Mouse (Mus musculus) limb, embryonic 15.5 days (tissue): ENCODE results near the gene AC124108.1. TPM values are rescaled to one million over a fixed set of nuclear protein-coding genes. Genes with fewer than 3 reads are reported as not detected.

ENCODE experiments used
- ATAC-seq: fragments of 200-750 bp; cut with Nextera tagmentation; 2 replicates; pipeline ENCODE4 v1.8.0; 2017; ENCODE audit warnings: low read depth, moderate TSS enrichment; ENCODE audit not compliant: insufficient number of reproducible peaks, low FRiP score, low TSS enrichment
- H3K27ac ChIP-seq: fragments of 300-500 bp; sonication (generic); 2 replicates; pipeline ENCODE4 v1.5.1; 2015; ENCODE audit warnings: moderate library complexity, mild to moderate bottlenecking, inconsistent platforms
- H3K27me3 ChIP-seq: fragments of 300-500 bp; sonication (generic); 2 replicates; pipeline ENCODE4 v1.6.1; 2015; ENCODE audit warnings: inconsistent platforms
- H3K36me3 ChIP-seq: fragments of 300-500 bp; sonication (generic); 2 replicates; pipeline ENCODE4 v1.6.1; 2015; ENCODE audit warnings: inconsistent platforms
- H3K4me1 ChIP-seq: fragments of 300-500 bp; sonication (generic); 2 replicates; pipeline ENCODE4 v1.6.1; 2015; ENCODE audit warnings: inconsistent platforms
- H3K4me2 ChIP-seq: fragments of 300-500 bp; sonication (generic); 2 replicates; pipeline ENCODE4 v1.6.1; 2015; ENCODE audit warnings: mild to moderate bottlenecking, inconsistent platforms
- H3K4me3 ChIP-seq: fragments of 300-500 bp; sonication (generic); 2 replicates; pipeline ENCODE4 v1.5.1; 2015; ENCODE audit warnings: mild to moderate bottlenecking, inconsistent platforms
- H3K9ac ChIP-seq: fragments of 300-500 bp; sonication (generic); 2 replicates; pipeline ENCODE4 v1.6.1; 2015; ENCODE audit warnings: inconsistent platforms
- H3K9me3 ChIP-seq: fragments of 300-500 bp; sonication (generic); 2 replicates; pipeline ENCODE4 v1.6.1; 2016; ENCODE audit warnings: inconsistent platforms
- whole genome bisulfite sequencing: fragments of 180-500 bp; shearing (Covaris S2); methylation state at CpG from one replicate; pipeline ENCODE4 v1.1.7; 2015; 5-methylcytosine and 5-hydroxymethylcytosine counted together
- polyA plus RNA-seq: library from polyadenylated mRNA; unstranded; fragments of >200 nt; fragmentation: Nextera tagmentation; extraction: Ambion mirVana; gene quantifications from 2 replicates; pipeline ENCODE4 v1.2.1, GENCODE M21; 2015

Gene AC124108.1
- polyA plus RNA-seq, 1 experiment from 2014 or later = 0.12 TPM

- Histone ChIP-seq H3K9me3 (no peaks in the 10 kb centered on the region), H3K36me3 (no peaks in the 10 kb centered on the region), H3K4me2 (peak overlapping the region; percentile 47), H3K27me3 (peaks cover 13% of the 10 kb centered on the region; the same call in 1 of the 2 replicates), H3K4me1 (peaks cover 13% of the 10 kb centered on the region), H3K27ac (no peak overlapping the region), H3K9ac (0 out of 2 replicates have a peak overlapping the region, but pooled peaks have one; percentile 14), H3K4me3 (peak overlapping the region; percentile 18)
- WGBS = 6% methylated on average over 12 of the region's 12 CpGs
- no peak; the same call in 1 of the 2 replicates for ATAC-seq
These were observed 23.0 kb upstream of the AC124108.1 start for GRCm38 (mm10) chr1:132168115-132168767.

GRCm38 (mm10) chr1:132170698-132171097, 20.6 kb upstream of the AC124108.1 start:
- Histone ChIP-seq H3K9ac (no peak overlapping the region), H3K4me1 (peaks cover 8% of the 10 kb centered on the region)
- 37% methylated on average over 6 of the region's 6 CpGs for WGBS

GRCm38 (mm10) chr1:132171619-132172018, 19.6 kb upstream of the AC124108.1 start:
- WGBS = 6% methylated on average over 2 of the region's 2 CpGs
- no peak overlapping the region for H3K4me2 ChIP-seq
- peaks cover 8% of the 10 kb centered on the region for H3K4me1 ChIP-seq
- no peaks in the 10 kb centered on the region for H3K36me3 ChIP-seq
- H3K9ac ChIP-seq = no peak overlapping the region
- H3K4me3 ChIP-seq = no peak overlapping the region
- no peak for ATAC-seq
- H3K27me3 ChIP-seq = peaks cover 13% of the 10 kb centered on the region; the same call in 1 of the 2 replicates
- no peak overlapping the region for H3K27ac ChIP-seq
- no peaks in the 10 kb centered on the region for H3K9me3 ChIP-seq

More at GRCm38 (mm10) chr1:132170698-132171097, 20.6 kb upstream of the AC124108.1 start:
- Histone ChIP-seq H3K36me3 (no peaks in the 10 kb centered on the region), H3K9me3 (no peaks in the 10 kb centered on the region), H3K4me2 (no peak overlapping the region), H3K27ac (no peak overlapping the region), H3K27me3 (peaks cover 13% of the 10 kb centered on the region; the same call in 1 of the 2 replicates), H3K4me3 (no peak overlapping the region)
- no peak for ATAC-seq

- Histone ChIP-seq H3K27ac (no peak overlapping the region), H3K4me3 (no peak overlapping the region), H3K9me3 (no peaks in the 10 kb centered on the region), H3K4me2 (no peak overlapping the region), H3K27me3 (peaks cover 54% of the 10 kb centered on the region), H3K4me1 (peaks cover 16% of the 10 kb centered on the region), H3K36me3 (no peaks in the 10 kb centered on the region), H3K9ac (no peak overlapping the region)
- no peak for ATAC-seq
- 76% methylated on average over 4 of the region's 4 CpGs for WGBS
These were observed 5.0 kb upstream of the AC124108.1 start for GRCm38 (mm10) chr1:132186303-132186702.

GRCm38 (mm10) chr1:132188442-132189066, 2.7 kb upstream of the AC124108.1 start:
- WGBS = 35% methylated on average over 9 of the region's 9 CpGs
- no peaks in the 10 kb centered on the region for H3K9me3 ChIP-seq
- no peak overlapping the region for H3K9ac ChIP-seq
- peaks cover 76% of the 10 kb centered on the region for H3K27me3 ChIP-seq
- H3K4me3 ChIP-seq = no peak overlapping the region
- no peaks in the 10 kb centered on the region for H3K36me3 ChIP-seq
- H3K4me2 ChIP-seq = no peak overlapping the region
- ATAC-seq = no peak
- H3K4me1 ChIP-seq = peaks cover 28% of the 10 kb centered on the region
- H3K27ac ChIP-seq = no peak overlapping the region

GRCm38 (mm10) chr1:132189231-132189630, 2.0 kb upstream of the AC124108.1 start:
- Histone ChIP-seq H3K27me3 (peaks cover 79% of the 10 kb centered on the region), H3K36me3 (no peaks in the 10 kb centered on the region), H3K4me1 (peaks cover 28% of the 10 kb centered on the region), H3K4me2 (no peak overlapping the region), H3K27ac (no peak overlapping the region), H3K9me3 (no peaks in the 10 kb centered on the region), H3K4me3 (no peak overlapping the region), H3K9ac (no peak overlapping the region)
- ATAC-seq = no peak
- 53% methylated on average over 4 of the region's 4 CpGs for WGBS

- peak overlapping the region; percentile 98 for H3K4me2 ChIP-seq
- no peak overlapping the region for H3K27ac ChIP-seq
- H3K27me3 ChIP-seq = peaks cover 82% of the 10 kb centered on the region
- under 1% methylated on average over 50 of the region's 50 CpGs for WGBS
- ATAC-seq = no peak
- peak overlapping the region; percentile 51 for H3K4me3 ChIP-seq
- H3K9ac ChIP-seq = 0 out of 2 replicates have a peak overlapping the region, but pooled peaks have one; percentile 5
- H3K9me3 ChIP-seq = no peaks in the 10 kb centered on the region
- peaks cover 31% of the 10 kb centered on the region for H3K4me1 ChIP-seq
- H3K36me3 ChIP-seq = no peaks in the 10 kb centered on the region
These were observed 1.2 kb upstream of the AC124108.1 start for GRCm38 (mm10) chr1:132190040-132190513.

GRCm38 (mm10) chr1:132190621-132191092, 600 bp upstream of the AC124108.1 start:
- peaks cover 32% of the 10 kb centered on the region for H3K4me1 ChIP-seq
- WGBS = under 1% methylated on average over 42 of the region's 62 CpGs
- peak; percentile 9; the same call in 1 of the 2 replicates for ATAC-seq
- H3K9me3 ChIP-seq = no peaks in the 10 kb centered on the region
- 0 out of 2 replicates have a peak overlapping the region, but pooled peaks have one; percentile 5 for H3K9ac ChIP-seq
- H3K4me2 ChIP-seq = peak overlapping the region; percentile 98
- H3K27me3 ChIP-seq = peaks cover 88% of the 10 kb centered on the region
- no peak overlapping the region for H3K27ac ChIP-seq
- peak overlapping the region; percentile 51 for H3K4me3 ChIP-seq
- no peaks in the 10 kb centered on the region for H3K36me3 ChIP-seq

GRCm38 (mm10) chr1:132191786-132192680, 776 bp downstream of the AC124108.1 start:
- H3K9ac ChIP-seq = no peak overlapping the region
- H3K4me3 ChIP-seq = peak overlapping the region; percentile 51; the same call in 1 of the 2 replicates
- H3K36me3 ChIP-seq = no peaks in the 10 kb centered on the region
- H3K9me3 ChIP-seq = no peaks in the 10 kb centered on the region
- H3K27ac ChIP-seq = no peak overlapping the region
- WGBS = 7% methylated on average over 16 of the region's 16 CpGs
- peaks cover 83% of the 10 kb centered on the region for H3K27me3 ChIP-seq
- no peak for ATAC-seq
- H3K4me1 ChIP-seq = peaks cover 41% of the 10 kb centered on the region
- H3K4me2 ChIP-seq = peak overlapping the region; percentile 98; the same call in 1 of the 2 replicates

GRCm38 (mm10) chr1:132193806-132194205, 2.5 kb downstream of the AC124108.1 start:
- Histone ChIP-seq H3K4me1 (peaks cover 46% of the 10 kb centered on the region), H3K27me3 (peaks cover 66% of the 10 kb centered on the region)

GRCm38 (mm10) chr1:132194624-132195023, 3.4 kb downstream of the AC124108.1 start:
- peaks cover 48% of the 10 kb centered on the region for H3K4me1 ChIP-seq
- no peak for ATAC-seq
- H3K4me2 ChIP-seq = no peak overlapping the region
- H3K27me3 ChIP-seq = peaks cover 61% of the 10 kb centered on the region
- H3K9ac ChIP-seq = no peak overlapping the region
- H3K27ac ChIP-seq = no peak overlapping the region
- H3K36me3 ChIP-seq = no peaks in the 10 kb centered on the region
- H3K4me3 ChIP-seq = no peak overlapping the region
- WGBS = 62% methylated on average over 3 of the region's 3 CpGs
- no peaks in the 10 kb centered on the region for H3K9me3 ChIP-seq

More at GRCm38 (mm10) chr1:132193806-132194205, 2.5 kb downstream of the AC124108.1 start:
- no peak overlapping the region for H3K4me3 ChIP-seq
- H3K9ac ChIP-seq = no peak overlapping the region
- no peak for ATAC-seq
- H3K36me3 ChIP-seq = no peaks in the 10 kb centered on the region
- 61% methylated on average over 3 of the region's 3 CpGs for WGBS
- H3K27ac ChIP-seq = no peak overlapping the region
- H3K4me2 ChIP-seq = no peak overlapping the region
- no peaks in the 10 kb centered on the region for H3K9me3 ChIP-seq
